ENCODE assay signal across 8 mouse cellular contexts in genomic region chr4:94124177-94124576, GRCm38 (mm10).
A peak's percentile ranks its signal among the peaks of the same experiment; 100 is the strongest.
DNase-seq lines count a peak whose midpoint lies in the region; ATAC-seq lines count a peak whose summit lies in the region.

No protein-coding gene starts in this region.

- peak; percentile 9 for DNase-seq in heart, postnatal 4 days
- DNase-seq in heart, adult 8-10 months (ENCODE audit: low spot score) = no peak
- DNase-seq in lung, postnatal 10 days = peak; percentile 1
- no peak for DNase-seq in lung, postnatal 25 days (ENCODE audit: low spot score)
- DNase-seq in WW6 (ENCODE audit: low read depth, low spot score) = peak; percentile 36
- DNase-seq in B cell, adult 2 months = no peak

- peak; percentile 58 for ATAC-seq in megakaryocyte progenitor cell, adult 5-6 weeks (replicated peaks; ENCODE audit: poor library complexity)
- ATAC-seq in erythroblast, adult 5-6 weeks (replicated peaks; ENCODE audit: low FRiP score, poor library complexity, severe bottlenecking) = no peak

Comparison
In these comparisons a context has a peak if more than half of its experiments do, and no peak if none do; other contexts are left out.
1. DNase-seq: peak in heart, postnatal 4 days (single experiment), lung, postnatal 10 days (single experiment) and WW6 (single experiment); none in heart, adult 8-10 months (single experiment), lung, postnatal 25 days (single experiment) and B cell, adult 2 months (0 of 2).